Mouse (Mus musculus) bone marrow, adult 2 months (tissue): ENCODE data around the gene Plpp6. TPM values are rescaled to one million over a fixed set of nuclear protein-coding genes. Genes with fewer than 3 reads are reported as not detected.
A peak's percentile ranks its signal among the peaks of the same experiment; 100 is the strongest.

ENCODE experiments used
- H3K27ac ChIP-seq: fragments of 200-500 bp; 2 replicates; pipeline ENCODE4 v1.5.1; 2012; ENCODE audit warnings: low read depth, mild to moderate bottlenecking, control low read depth, inconsistent platforms, low read length; ENCODE audit not compliant: control insufficient read depth, poor library complexity, insufficient read depth
- H3K4me1 ChIP-seq: fragments of 200-500 bp; 2 replicates; pipeline ENCODE4 v1.6.1; 2011; ENCODE audit warnings: low read length; ENCODE audit not compliant: control insufficient read depth, insufficient read depth
- H3K4me3 ChIP-seq: fragments of 200-500 bp; replicated peaks from 2 replicates; pipeline ENCODE3; 2011; ENCODE audit warnings: mild to moderate bottlenecking, low read depth, low read length, control low read depth; ENCODE audit not compliant: control insufficient read depth
- CTCF ChIP-seq: fragments of 200-500 bp; IDR thresholded peaks from 2 replicates; pipeline ENCODE4 v1.5.1; 2011; ENCODE audit warnings: low read length, control low read depth; ENCODE audit not compliant: control insufficient read depth, insufficient read depth
- POLR2A ChIP-seq: fragments of 200-500 bp; IDR thresholded peaks from 2 replicates; pipeline ENCODE4 v1.6.1; 2011; ENCODE audit warnings: low read depth, mild to moderate bottlenecking, control low read depth, low read length, borderline replicate concordance; ENCODE audit not compliant: control insufficient read depth
- whole genome bisulfite sequencing: fragments of 180-500 bp; shearing (Covaris S2); methylation state at CpG from one replicate; pipeline ENCODE4 v1.1.7; 2018; 5-methylcytosine and 5-hydroxymethylcytosine counted together
- polyA plus RNA-seq: library from polyadenylated mRNA; stranded (reverse); fragments of >200 nt; gene quantifications from 2 replicates; pipeline ENCODE4 v1.2.4, GENCODE M21; 2011; ENCODE audit warnings: low replicate concordance; ENCODE audit not compliant: missing spikeins, insufficient read depth, insufficient read length

Plpp6 gene
- 1.6 and 3.5 TPM in 2 replicates for polyA plus RNA-seq

GRCm38 (mm10) chr19:28963842-28964551 is at the start of gene Plpp6:
Gene Plpp6, plus strand, starts transcription at chr19:28963953.
- peaks cover 5% of the 10 kb centered on the region; the same call in 1 of the 2 replicates for H3K4me1 ChIP-seq
- under 1% methylated on average over 73 of the region's 73 CpGs for WGBS
- TF ChIP-seq CTCF (peak; percentile 42; the same call in 1 of the 2 replicates), POLR2A (peak; percentile 54; the same call in 1 of the 2 replicates)
- H3K4me3 ChIP-seq: peak within 1 kb of the TSS; percentile 91
- H3K27ac ChIP-seq: peak within 1 kb of the TSS; percentile 76; the same call in 1 of the 2 replicates

GRCm38 (mm10) chr19:28914598-28914997 is 49.2 kb upstream of the Plpp6 start:
- no peak overlapping the region for H3K4me3 ChIP-seq
- H3K4me1 ChIP-seq: peaks cover 1% of the 10 kb centered on the region; the same call in 1 of the 2 replicates
- TF ChIP-seq POLR2A: no peak
- TF ChIP-seq CTCF: no peak
- 7% methylated on average over 6 of the region's 6 CpGs for WGBS
- no peak overlapping the region for H3K27ac ChIP-seq

GRCm38 (mm10) chr19:28915602-28916250 is 48.0 kb upstream of the Plpp6 start:
- Histone ChIP-seq H3K4me3 (no peak overlapping the region), H3K27ac (no peak overlapping the region), H3K4me1 (peaks cover 1% of the 10 kb centered on the region; the same call in 1 of the 2 replicates)
- TF ChIP-seq CTCF: no peak
- 65% methylated on average over 2 of the region's 2 CpGs for WGBS

GRCm38 (mm10) chr19:28916492-28916891 is 47.3 kb upstream of the Plpp6 start:
- peaks cover 1% of the 10 kb centered on the region; the same call in 1 of the 2 replicates for H3K4me1 ChIP-seq
- no peak overlapping the region for H3K27ac ChIP-seq
- 75% methylated on average over 4 of the region's 4 CpGs for WGBS
- TF ChIP-seq POLR2A (no peak), CTCF (no peak)
- H3K4me3 ChIP-seq: no peak overlapping the region

GRCm38 (mm10) chr19:28917839-28918238 is 45.9 kb upstream of the Plpp6 start:
- H3K27ac ChIP-seq: no peak overlapping the region
- no peak for TF ChIP-seq POLR2A
- TF ChIP-seq CTCF: no peak
- 42% methylated on average over 5 of the region's 5 CpGs for WGBS
- no peak overlapping the region for H3K4me3 ChIP-seq
- peaks cover 1% of the 10 kb centered on the region; the same call in 1 of the 2 replicates for H3K4me1 ChIP-seq

- TF ChIP-seq POLR2A (no peak), CTCF (no peak)
- WGBS: 85% methylated on average over 5 of the region's 5 CpGs
- Histone ChIP-seq H3K27ac (no peak overlapping the region), H3K4me3 (no peak overlapping the region), H3K4me1 (no peaks in the 10 kb centered on the region)
Observed at GRCm38 (mm10) chr19:28926366-28926765, 37.4 kb upstream of the Plpp6 start.

GRCm38 (mm10) chr19:28927396-28927795 is 36.4 kb upstream of the Plpp6 start:
- Histone ChIP-seq H3K27ac (no peak overlapping the region), H3K4me1 (no peaks in the 10 kb centered on the region), H3K4me3 (no peak overlapping the region)
- TF ChIP-seq CTCF (no peak), POLR2A (no peak)
- 46% methylated on average over 4 of the region's 4 CpGs for WGBS

- Histone ChIP-seq H3K4me1 (no peaks in the 10 kb centered on the region), H3K4me3 (no peak overlapping the region), H3K27ac (no peak overlapping the region)
- TF ChIP-seq POLR2A (no peak), CTCF (no peak)
Observed at GRCm38 (mm10) chr19:28929034-28929433, 34.7 kb upstream of the Plpp6 start.
